Mouse (Mus musculus): ENCODE measurements around the gene Gm9758.
"Not testable (repeated sequence)": the region's sequence is repeated elsewhere in the genome, so short reads cannot be mapped to it uniquely, and the experiment has no call there.

The Gm9758 gene

DNA sequence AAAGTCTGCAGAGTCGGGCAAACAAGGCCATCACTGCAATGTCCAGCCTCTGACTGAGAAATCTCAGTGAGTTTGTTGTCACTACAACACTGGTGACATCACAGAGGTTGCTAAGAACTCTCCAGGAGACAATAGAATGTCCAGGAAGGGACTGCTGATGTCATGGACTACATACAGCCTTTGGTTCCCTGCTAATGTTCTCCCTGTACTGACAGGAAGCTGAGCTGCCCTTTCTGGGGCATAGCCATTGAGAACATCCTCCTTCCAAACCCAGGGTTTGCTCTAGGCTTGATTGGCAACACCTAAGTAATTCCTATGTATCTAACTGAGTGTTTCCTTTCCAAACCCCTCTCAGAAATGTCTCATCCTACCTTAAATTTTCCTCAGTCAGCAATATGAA is at the start of gene Gm9758:
Gene Gm9758, minus strand, starts transcription at position 101 of the 400 bp plus-strand sequence.
- in situ Hi-C loops (cut with MboI; ENCODE audit: unreplicated experiment in 2 of 2): not testable (repeated sequence)

DNA sequence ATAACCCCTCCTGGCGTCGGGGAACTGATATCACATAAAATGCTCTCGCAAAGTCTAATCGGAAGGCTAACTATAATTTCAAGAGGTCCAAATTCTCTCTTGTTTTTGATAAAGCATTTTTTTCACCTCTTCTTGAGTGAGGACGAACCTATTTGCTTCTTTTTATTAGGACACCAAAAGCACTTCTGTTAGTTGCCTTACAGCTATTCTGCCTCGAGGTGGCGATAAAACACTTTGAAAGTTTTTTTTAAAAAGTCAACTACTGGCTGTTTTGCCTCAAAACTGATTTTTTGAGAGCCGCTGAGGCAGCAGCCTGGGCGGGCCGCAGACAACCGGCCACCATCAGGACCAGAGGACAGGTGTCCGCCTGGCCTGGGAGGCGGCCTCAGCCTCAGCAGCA is 49.1 kb upstream of the Gm9758 start:
- in situ Hi-C loops (cut with MboI; ENCODE audit: unreplicated experiment in 2 of 2): not testable (repeated sequence)

DNA sequence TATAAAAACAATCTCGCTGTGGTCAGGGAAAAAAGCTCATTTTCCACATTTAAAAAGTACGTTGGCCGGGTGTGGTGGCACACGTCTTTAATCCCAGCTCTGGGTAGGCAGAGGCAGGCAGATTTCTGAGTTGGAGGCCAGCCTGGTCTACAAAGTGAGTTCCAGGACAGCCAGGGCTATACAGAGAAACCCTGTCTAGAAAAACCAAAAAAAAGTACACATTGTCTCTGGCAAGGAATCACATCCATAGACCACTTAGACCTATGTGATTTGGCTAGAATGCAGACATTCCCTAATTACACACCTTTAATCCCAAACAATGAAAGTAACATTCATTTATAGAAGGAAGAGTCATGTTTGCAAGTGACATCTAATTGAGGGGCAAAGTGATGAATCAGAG is 46.8 kb upstream of the Gm9758 start:
- in situ Hi-C loops (cut with MboI; ENCODE audit: unreplicated experiment in 2 of 2): not testable (repeated sequence)

DNA sequence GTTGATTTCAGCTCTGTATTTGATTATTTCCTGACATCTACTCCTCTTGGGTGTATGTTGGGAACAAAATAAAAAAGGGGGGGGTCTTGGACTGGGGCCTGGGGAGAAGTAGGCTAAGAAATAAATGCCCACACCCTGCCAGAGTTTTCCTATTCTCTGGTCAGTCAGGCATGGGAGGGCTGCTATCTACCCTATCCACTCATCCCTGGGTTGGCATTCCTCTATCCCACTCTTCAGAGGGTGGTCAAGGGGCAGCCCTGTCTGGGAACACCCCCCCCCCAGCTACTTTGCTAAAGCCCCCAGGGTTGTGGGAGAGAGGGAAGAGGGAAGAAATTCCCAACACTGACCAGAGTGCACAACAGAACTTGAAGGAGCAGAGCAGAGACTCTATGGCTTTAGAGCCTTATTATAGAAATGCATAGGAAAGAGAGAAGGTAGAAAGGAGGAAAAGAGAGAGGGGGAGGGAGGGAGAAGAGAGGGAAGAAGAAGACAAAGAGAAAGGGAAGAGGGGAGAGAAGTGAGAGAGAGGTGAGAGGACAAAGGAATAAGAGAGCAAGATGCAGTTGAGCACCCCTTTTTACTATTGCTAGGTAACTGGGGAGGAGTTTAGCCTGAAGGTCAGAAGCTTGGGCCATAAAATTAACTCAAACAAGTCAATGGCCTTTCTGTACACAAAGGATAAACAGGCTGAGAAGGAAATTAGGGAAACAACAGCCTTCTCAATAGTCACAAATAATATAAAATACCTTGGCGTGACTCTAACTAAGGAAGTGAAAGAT is 41.4 kb upstream of the Gm9758 start:
- in situ Hi-C loops (cut with MboI; ENCODE audit: unreplicated experiment in 2 of 2): not testable (repeated sequence)

DNA sequence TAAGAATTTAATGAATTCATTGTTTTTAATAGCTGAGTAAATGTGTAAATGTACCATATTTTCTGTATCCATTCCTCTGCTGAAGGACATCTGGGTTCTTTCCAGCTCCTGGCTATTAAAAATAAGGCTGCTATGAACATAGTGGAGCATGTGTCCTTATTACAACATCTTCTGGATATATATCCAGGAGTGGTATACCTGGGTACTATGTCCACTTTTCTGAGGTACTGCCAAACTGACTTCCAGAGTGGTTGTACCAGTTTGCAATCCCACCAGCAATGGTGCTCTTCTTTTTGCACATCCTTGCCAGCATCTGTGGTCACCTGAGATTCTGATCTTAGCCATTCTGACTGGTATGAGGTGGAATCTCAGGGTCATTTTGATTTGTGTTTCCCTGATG is 38.9 kb upstream of the Gm9758 start:
- in situ Hi-C loops (cut with MboI; ENCODE audit: unreplicated experiment in 2 of 2): not testable (repeated sequence)

DNA sequence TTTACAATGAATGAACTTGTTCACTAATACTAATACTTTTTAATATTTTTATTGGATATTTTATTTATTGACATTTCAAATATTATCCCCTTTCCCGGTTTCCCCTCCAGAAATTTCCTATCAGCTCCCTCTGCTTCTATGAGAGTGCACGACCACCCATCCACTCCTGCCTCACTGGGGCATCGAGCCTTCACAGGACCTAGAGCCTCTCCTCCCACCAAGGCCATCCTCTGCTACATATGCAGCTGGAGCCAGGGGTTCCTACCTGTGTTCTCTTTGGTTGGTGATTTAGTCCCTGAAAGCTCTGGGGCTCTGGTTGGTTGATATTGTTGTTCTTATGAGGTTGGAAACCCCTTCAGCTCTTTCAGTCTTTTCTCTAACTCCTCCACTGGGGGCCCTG is 38.0 kb upstream of the Gm9758 start:
- in situ Hi-C loops (cut with MboI; ENCODE audit: unreplicated experiment in 2 of 2): not testable (repeated sequence)

DNA sequence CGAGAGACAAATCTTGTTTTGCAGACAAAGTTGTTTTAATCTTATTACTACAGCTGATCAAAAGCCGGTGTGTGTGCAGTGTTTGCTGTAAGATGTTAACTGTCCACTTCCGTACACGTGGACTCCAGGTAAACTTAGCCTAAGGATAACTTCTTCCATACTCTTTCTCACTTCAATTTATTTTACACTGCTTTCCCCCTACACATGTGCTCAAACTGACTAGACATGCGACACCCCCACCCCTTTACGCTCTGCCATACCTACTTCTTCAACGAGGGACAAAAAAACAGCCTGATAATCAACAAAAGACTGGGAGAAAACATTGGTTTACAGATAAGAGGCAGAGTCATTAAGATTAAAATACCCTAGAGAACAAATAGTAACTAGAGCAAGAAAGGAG is 37.1 kb upstream of the Gm9758 start:
- in situ Hi-C loops (cut with MboI; ENCODE audit: unreplicated experiment in 2 of 2): not testable (repeated sequence)

DNA sequence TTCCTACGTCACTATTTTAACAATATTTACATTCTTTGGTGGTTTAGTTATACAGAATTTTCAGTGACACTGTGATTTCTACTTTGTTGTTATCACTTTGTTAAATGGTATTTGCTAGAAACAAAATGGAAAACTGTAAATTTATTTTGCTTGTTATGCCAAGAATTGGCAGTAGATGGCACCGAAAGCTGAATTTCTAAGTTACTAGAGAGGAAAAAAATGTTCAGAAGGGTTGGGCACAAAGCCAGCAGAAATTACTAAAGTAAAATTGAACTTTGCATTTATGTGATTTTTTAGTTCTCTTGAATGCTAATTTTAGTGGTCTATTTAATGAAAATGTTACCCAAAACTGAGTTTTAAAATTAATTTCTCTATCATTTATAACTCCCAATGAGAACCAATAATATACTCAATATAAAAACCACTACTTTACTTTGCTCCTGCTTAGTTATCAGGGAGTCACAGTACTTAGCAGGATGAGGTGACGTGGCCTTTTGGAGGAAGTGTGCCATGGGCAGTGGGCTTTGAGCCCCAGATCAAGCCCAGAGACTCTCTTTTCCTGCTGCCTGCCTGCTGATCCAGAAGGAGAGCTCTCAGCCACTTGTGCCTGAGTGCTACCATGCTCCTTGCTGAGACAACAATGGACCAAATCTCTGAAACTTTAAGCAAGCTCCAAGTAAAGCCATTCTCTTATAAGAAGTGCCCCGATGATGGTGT is 32.9 kb upstream of the Gm9758 start:
- in situ Hi-C loops (cut with MboI; ENCODE audit: unreplicated experiment in 2 of 2): not testable (repeated sequence)

DNA sequence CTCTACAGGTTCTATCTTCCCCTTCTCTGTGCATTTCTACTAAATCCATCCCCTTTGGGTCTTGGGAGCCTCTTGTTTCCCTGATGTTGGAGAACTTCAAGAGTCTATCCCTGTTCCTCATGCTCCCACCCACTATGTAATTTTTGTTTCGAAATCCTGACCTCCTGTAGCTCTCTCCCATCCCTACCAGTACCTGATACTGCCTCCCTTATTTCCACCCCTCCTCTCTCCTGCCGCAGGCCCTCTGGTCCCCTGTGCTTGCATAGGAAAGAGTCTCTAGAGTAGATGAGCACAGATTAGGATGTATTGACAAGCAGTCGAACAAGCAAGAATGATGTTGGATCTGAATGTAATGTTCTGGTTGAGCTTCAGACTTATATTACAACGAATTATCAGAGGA is 30.8 kb upstream of the Gm9758 start:
- in situ Hi-C loops (cut with MboI; ENCODE audit: unreplicated experiment in 2 of 2): not testable (repeated sequence)

DNA sequence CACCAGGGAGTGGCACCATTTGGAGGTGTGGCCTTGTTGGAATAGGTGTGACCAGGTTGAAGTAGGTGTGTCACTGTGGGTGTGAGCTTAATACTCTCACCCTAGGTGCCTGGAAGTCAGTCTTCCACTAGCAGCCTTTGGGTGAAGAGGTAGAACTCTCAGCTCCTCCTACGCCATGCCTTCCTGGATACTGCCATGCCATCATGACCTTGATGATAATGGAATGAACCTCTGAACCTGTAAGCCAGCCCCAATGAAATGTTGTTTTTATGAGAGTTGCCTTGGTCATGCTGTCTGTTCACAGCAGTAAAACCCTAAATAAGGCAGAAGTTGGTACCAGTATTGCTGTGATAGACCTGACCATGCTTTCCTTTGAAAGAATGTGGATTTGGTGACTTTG is 26.3 kb upstream of the Gm9758 start:
- in situ Hi-C loops (cut with MboI; ENCODE audit: unreplicated experiment in 2 of 2): not testable (repeated sequence)

DNA sequence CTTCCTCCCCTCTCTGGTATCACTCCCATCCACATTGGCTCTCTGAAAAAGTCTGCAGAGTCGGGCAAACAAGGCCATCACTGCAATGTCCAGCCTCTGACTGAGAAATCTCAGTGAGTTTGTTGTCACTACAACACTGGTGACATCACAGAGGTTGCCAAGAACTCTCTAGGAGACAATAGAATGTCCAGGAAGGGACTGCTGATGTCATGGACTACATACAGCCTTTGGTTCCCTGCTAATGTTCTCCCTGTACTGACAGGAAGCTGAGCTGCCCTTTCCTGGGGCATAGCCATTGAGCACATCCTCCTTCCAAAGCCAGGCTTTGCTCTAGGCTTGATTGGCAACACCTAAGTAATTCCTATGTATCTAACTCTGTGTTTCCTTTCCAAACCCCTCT is 23.6 kb upstream of the Gm9758 start, which contains the start of gene Speer4e:
Gene Speer4e, minus strand, starts transcription at position 101 of the 400 bp plus-strand sequence.
- in situ Hi-C loops (cut with MboI; ENCODE audit: unreplicated experiment in 2 of 2): not testable (repeated sequence)

DNA sequence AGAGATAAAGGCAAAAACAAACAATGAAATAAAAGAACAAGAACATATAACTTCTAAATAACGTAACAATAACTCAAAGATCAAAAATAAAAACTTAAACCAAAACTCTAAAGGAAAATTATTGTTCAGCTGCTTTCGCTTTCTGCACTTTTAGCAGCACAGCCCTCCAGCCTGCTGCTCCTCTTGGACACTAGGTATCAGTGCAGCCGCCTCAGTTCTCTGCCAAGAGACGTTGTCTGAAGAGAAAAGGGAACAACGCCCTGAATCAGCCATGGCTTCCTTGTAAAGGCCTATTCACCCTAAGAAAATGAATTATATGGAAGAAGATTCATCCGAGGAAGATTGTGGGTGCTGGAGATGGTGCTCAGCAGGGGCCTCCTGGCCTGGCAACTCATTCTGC is 19.0 kb upstream of the Gm9758 start:
- in situ Hi-C loops (cut with MboI; ENCODE audit: unreplicated experiment in 2 of 2): not testable (repeated sequence)

DNA sequence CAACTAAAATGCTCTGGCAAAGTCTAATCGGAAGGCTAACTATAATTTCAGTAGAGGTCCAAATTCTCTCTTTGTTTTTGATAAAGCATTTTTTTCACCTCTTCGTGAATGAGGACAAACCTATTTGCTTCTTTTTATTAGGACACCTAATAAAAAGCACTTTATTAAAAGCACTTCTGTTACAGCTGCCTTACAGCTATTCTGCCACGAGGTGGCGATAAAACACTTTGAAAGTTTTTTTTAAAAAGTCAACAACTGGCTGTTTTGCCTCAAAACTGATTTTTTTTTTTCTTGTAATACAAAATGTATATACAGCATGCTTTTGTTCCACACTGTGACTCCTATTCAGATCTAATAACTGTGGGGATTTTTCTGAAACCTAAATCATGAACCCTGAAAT is 12.3 kb upstream of the Gm9758 start:
- in situ Hi-C loops (cut with MboI; ENCODE audit: unreplicated experiment in 2 of 2): not testable (repeated sequence)

DNA sequence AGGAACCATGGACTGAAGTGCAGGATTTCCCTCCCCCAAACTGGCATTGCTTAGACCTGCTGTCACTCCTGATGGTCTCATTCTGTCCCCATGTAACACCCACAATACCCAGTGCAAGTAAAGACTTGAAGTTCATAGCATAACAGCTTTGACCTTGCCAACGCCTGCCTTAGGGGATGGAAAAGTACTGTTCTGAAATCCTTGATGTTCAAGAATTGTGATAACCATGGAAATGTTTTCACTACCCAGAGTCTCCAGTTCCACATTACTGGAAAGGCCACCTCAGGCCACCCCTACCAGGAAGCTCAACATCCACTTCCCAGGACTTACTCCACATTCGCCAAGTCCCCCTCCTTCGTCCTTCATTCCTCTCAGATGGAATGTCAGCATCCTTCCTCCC is 338 bp downstream of the Gm9758 start:
- in situ Hi-C loops (cut with MboI; ENCODE audit: unreplicated experiment in 2 of 2): not testable (repeated sequence)

DNA sequence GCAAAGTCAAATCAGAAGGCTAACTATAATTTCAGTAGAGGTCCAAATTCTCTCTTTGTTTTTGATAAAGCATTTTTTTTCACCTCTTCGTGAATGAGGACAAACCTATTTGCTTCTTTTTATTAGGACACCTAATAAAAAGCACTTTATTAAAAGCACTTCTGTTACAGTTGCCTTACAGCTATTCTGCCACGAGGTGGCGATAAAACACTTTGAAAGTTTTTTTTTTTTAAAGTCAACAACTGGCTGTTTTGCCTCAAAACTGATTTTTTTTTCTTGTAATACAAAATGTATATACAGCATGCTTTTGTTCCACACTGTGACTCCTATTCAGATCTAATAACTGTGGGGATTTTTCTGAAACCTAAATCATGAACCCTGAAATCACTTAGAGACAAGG is 11.2 kb downstream of the Gm9758 start:
- in situ Hi-C loops (cut with MboI; ENCODE audit: unreplicated experiment in 2 of 2): not testable (repeated sequence)

DNA sequence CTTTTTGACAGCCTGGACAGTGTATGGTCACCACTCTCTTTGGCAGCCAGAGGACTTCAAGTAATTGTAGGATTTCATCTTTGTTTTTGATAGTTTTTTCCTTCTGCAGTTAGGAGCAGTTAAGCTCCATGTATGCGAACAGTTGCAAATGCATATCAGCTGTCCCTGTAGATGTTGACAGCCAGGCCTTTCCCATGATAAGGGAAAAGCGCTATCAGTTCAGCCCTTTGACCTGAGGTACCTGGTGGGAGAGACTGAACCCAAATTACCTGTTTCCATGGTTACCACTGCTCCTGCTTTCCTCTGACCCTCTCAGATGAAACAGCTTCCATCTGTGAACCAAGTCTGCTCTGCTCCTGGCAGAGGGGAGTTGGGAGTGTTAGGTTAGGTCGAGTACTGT is 22.5 kb downstream of the Gm9758 start:
- in situ Hi-C loops (cut with MboI; ENCODE audit: unreplicated experiment in 2 of 2): no loop called here

DNA sequence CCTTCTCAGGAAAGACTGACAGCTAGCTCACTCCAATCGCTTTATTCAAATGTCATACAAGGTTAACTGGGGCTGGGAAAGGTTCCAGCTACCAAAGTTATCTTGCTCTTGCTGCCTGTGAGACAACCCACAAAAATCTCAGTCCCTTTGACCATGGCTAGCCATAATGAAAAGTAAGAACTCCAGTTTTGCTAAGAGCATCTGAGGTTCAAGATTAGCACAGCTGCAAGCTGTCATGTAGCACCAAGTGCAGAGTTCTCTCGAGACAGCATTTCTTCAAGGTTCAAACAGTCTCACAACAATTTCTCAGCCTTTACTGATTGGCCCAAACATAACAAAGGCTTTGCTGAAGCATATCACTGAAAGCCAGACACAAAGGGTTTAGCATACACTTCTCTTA is 29.4 kb downstream of the Gm9758 start:
- in situ Hi-C loops (cut with MboI; ENCODE audit: unreplicated experiment in 2 of 2): not testable (repeated sequence)

All from v-Abl transformed pro-B cells (cell line).